Mouse (Mus musculus): ENCODE data around the gene Nudc.

GRCm38 (mm10) chr4:133489489-133490245 lies 56.1 kb downstream of the Nudc start:
- no peak for TF ChIP-seq CTCF (IDR thresholded peaks at IDR 0.05; ENCODE audit: extremely low read depth, insufficient read depth, insufficient read length, insufficient replicate concordance)
- no peak for TF ChIP-seq POLR2A (IDR thresholded peaks at IDR 0.05; ENCODE audit: low read depth, low read length)
